Comparison of ENCODE assay signal across 8 mouse cellular contexts in genomic region chr13:55135382-55135781, GRCm38 (mm10). TPM values are rescaled to one million over a fixed set of nuclear protein-coding genes. Genes with fewer than 3 reads are reported as not detected.
DNase-seq lines count a peak whose midpoint lies in the region; ATAC-seq and TF ChIP-seq lines count a peak whose summit lies in the region.

No protein-coding gene starts in this region.

- H3K4me1 ChIP-seq in hindbrain, embryonic 14.5 days (replicated peaks; ENCODE audit: control insufficient read depth, insufficient read depth, low read length), result no peaks in the 10 kb centered on the region
- H3K4me1 ChIP-seq in hindbrain, embryonic 16.5 days (ENCODE audit: control insufficient read depth, insufficient read depth, low read depth, low read length), result no peaks in the 10 kb centered on the region
- peaks cover 31% of the 10 kb centered on the region for H3K4me1 ChIP-seq in E14TG2a.4 (replicated peaks; ENCODE audit: low read depth, low read length)
- no peaks in the 10 kb centered on the region for H3K4me1 ChIP-seq in bone marrow macrophage, adult 2 months (ENCODE audit: control insufficient read depth, insufficient read depth, low read length)
- peaks cover 11% of the 10 kb centered on the region for H3K4me1 ChIP-seq in liver, embryonic 13.5 days (replicated peaks)

- H3K36me3 ChIP-seq in hindbrain, embryonic 14.5 days (replicated peaks; ENCODE audit: control insufficient read depth, insufficient read depth), result peaks cover 33% of the 10 kb centered on the region
- peaks cover 12% of the 10 kb centered on the region for H3K36me3 ChIP-seq in hindbrain, embryonic 16.5 days (ENCODE audit: control insufficient read depth, insufficient read depth, low read length)
- peaks cover 42% of the 10 kb centered on the region for H3K36me3 ChIP-seq in E14TG2a.4 (ENCODE audit: insufficient read depth, low read length)
- peaks cover 33% of the 10 kb centered on the region for H3K36me3 ChIP-seq in liver, embryonic 13.5 days

- DNase-seq in hindbrain, embryonic 14.5 days (ENCODE audit: low spot score), result peak; percentile 31
- peak; percentile 3 for DNase-seq in liver, embryonic 13.5 days
- DNase-seq in urinary bladder, adult 18-20 months (ENCODE audit: low spot score in 2 of 2), result no peak
- DNase-seq in layer of hippocampus, postnatal 25 days (ENCODE audit: extremely low spot score in 1 of 2, low spot score in 1 of 2), result no peak
- DNase-seq in ovary, adult 18-20 months (ENCODE audit: low spot score), result no peak

- no peak overlapping the region for H3K9ac ChIP-seq in hindbrain, embryonic 14.5 days
- H3K9ac ChIP-seq in hindbrain, embryonic 16.5 days (ENCODE audit: low read depth, low read length), result no peak overlapping the region
- H3K9ac ChIP-seq in liver, embryonic 13.5 days, result no peak overlapping the region

- 5% methylated on average over 5 of the region's 5 CpGs for WGBS in hindbrain, embryonic 14.5 days
- 2% methylated on average over 5 of the region's 5 CpGs for WGBS in hindbrain, embryonic 16.5 days
- WGBS in liver, embryonic 13.5 days (ENCODE audit: insufficient replicate concordance), result 3% methylated on average over 5 of the region's 5 CpGs

- H3K9me3 ChIP-seq in hindbrain, embryonic 14.5 days (ENCODE audit: control insufficient read depth, low read length), result no peaks in the 10 kb centered on the region
- H3K9me3 ChIP-seq in hindbrain, embryonic 16.5 days (ENCODE audit: control insufficient read depth, low read length), result no peaks in the 10 kb centered on the region
- no peaks in the 10 kb centered on the region for H3K9me3 ChIP-seq in E14TG2a.4 (ENCODE audit: low read length)
- no peaks in the 10 kb centered on the region for H3K9me3 ChIP-seq in liver, embryonic 13.5 days (replicated peaks)

- no peak overlapping the region for H3K27ac ChIP-seq in hindbrain, embryonic 14.5 days
- H3K27ac ChIP-seq in hindbrain, embryonic 16.5 days (ENCODE audit: low read depth, low read length), result no peak overlapping the region
- no peak overlapping the region for H3K27ac ChIP-seq in bone marrow macrophage, adult 2 months (ENCODE audit: insufficient read depth, low read depth, low read length)
- no peak overlapping the region for H3K27ac ChIP-seq in liver, embryonic 13.5 days

- no peak overlapping the region for H3K4me3 ChIP-seq in hindbrain, embryonic 14.5 days (replicated peaks; ENCODE audit: low read length)
- no peak overlapping the region for H3K4me3 ChIP-seq in hindbrain, embryonic 16.5 days (ENCODE audit: low read length)
- H3K4me3 ChIP-seq in E14TG2a.4 (replicated peaks; ENCODE audit: low read length), result no peak overlapping the region
- H3K4me3 ChIP-seq in bone marrow macrophage, adult 2 months (ENCODE audit: insufficient read depth, low read length), result no peak overlapping the region
- H3K4me3 ChIP-seq in liver, embryonic 13.5 days (replicated peaks), result no peak overlapping the region

- no peak for ATAC-seq in hindbrain, embryonic 14.5 days (ENCODE audit: low FRiP score)
- no peak for ATAC-seq in hindbrain, embryonic 16.5 days
- ATAC-seq in liver, embryonic 13.5 days (ENCODE audit: low read depth), result peak; percentile 70

- no peaks in the 10 kb centered on the region for H3K27me3 ChIP-seq in hindbrain, embryonic 14.5 days (ENCODE audit: control insufficient read depth, insufficient read depth, low read length)
- no peaks in the 10 kb centered on the region for H3K27me3 ChIP-seq in hindbrain, embryonic 16.5 days (replicated peaks; ENCODE audit: control insufficient read depth, insufficient read depth, low read length)
- H3K27me3 ChIP-seq in E14TG2a.4 (ENCODE audit: insufficient read depth, low read length), result no peaks in the 10 kb centered on the region
- H3K27me3 ChIP-seq in liver, embryonic 13.5 days, result no peaks in the 10 kb centered on the region

- TF ChIP-seq CTCF in E14TG2a.4 (conservative IDR thresholded peaks at IDR 0.05; ENCODE audit: low read length), result peak; percentile 58
- TF ChIP-seq CTCF in bone marrow macrophage, adult 2 months (IDR thresholded peaks at IDR 0.05; ENCODE audit: low read depth, low read length), result peak; percentile 68

- TF ChIP-seq POLR2A in bone marrow macrophage, adult 2 months (IDR thresholded peaks at IDR 0.05; ENCODE audit: borderline replicate concordance, low read depth, low read length), result no peak

- H3K4me2 ChIP-seq in hindbrain, embryonic 14.5 days (replicated peaks), result no peak overlapping the region
- no peak overlapping the region for H3K4me2 ChIP-seq in hindbrain, embryonic 16.5 days (ENCODE audit: low read length)
- no peak overlapping the region for H3K4me2 ChIP-seq in liver, embryonic 13.5 days

RNA-seq across cellular contexts. Expression of gene Gm17617, which starts 2.0 kb away (rescaled TPM):
- not detected in 2 replicates for polyA plus RNA-seq in hindbrain, embryonic 14.5 days (2014; fragmentation: Nextera tagmentation; extraction: Ambion mirVana)
- polyA plus RNA-seq in hindbrain, embryonic 16.5 days (2015; fragmentation: Nextera tagmentation; extraction: Ambion mirVana), result not detected in 2 replicates
- polyA plus RNA-seq in bone marrow macrophage, adult 2 months (2012; ENCODE audit: insufficient read depth, insufficient read length, missing spikeins), result not detected in 2 replicates
- not detected in 2 replicates for polyA plus RNA-seq in liver, embryonic 13.5 days (2015; fragmentation: Nextera tagmentation; extraction: Ambion mirVana)
- total RNA-seq in layer of hippocampus, postnatal 25 days (2021), result not detected

RNA-seq across cellular contexts. Expression of gene Fgfr4, which starts 17.1 kb away (rescaled TPM):
- 0.92 and 1.7 TPM in 2 replicates for polyA plus RNA-seq in hindbrain, embryonic 14.5 days (2014; fragmentation: Nextera tagmentation; extraction: Ambion mirVana)
- 1.3 and 1.6 TPM in 2 replicates for polyA plus RNA-seq in hindbrain, embryonic 16.5 days (2015; fragmentation: Nextera tagmentation; extraction: Ambion mirVana)
- not detected in 2 replicates for polyA plus RNA-seq in bone marrow macrophage, adult 2 months (2012; ENCODE audit: insufficient read depth, insufficient read length, missing spikeins)
- 4.2 and 5.4 TPM in 2 replicates for polyA plus RNA-seq in liver, embryonic 13.5 days (2015; fragmentation: Nextera tagmentation; extraction: Ambion mirVana)
- under 1 TPM; 0.68 to 0.74 TPM for total RNA-seq in layer of hippocampus, postnatal 25 days (2021)

RNA-seq across cellular contexts. Expression of gene Zfp346, which starts 30.3 kb away (rescaled TPM):
- polyA plus RNA-seq in hindbrain, embryonic 14.5 days (2014; fragmentation: Nextera tagmentation; extraction: Ambion mirVana), result 30.9 and 33.4 TPM in 2 replicates
- 29.8 and 30.6 TPM in 2 replicates for polyA plus RNA-seq in hindbrain, embryonic 16.5 days (2015; fragmentation: Nextera tagmentation; extraction: Ambion mirVana)
- polyA plus RNA-seq in bone marrow macrophage, adult 2 months (2012; ENCODE audit: insufficient read depth, insufficient read length, missing spikeins), result 11.5 and 14.6 TPM in 2 replicates
- 7.5 and 9.2 TPM in 2 replicates for polyA plus RNA-seq in liver, embryonic 13.5 days (2015; fragmentation: Nextera tagmentation; extraction: Ambion mirVana)
- total RNA-seq in layer of hippocampus, postnatal 25 days (2021), result 10 to 100 TPM; 45.6 to 51.3 TPM

RNA-seq across cellular contexts. Expression of gene Uimc1, which starts 35.3 kb away (rescaled TPM):
- 20.8 and 21.5 TPM in 2 replicates for polyA plus RNA-seq in hindbrain, embryonic 14.5 days (2014; fragmentation: Nextera tagmentation; extraction: Ambion mirVana)
- 18.2 and 18.5 TPM in 2 replicates for polyA plus RNA-seq in hindbrain, embryonic 16.5 days (2015; fragmentation: Nextera tagmentation; extraction: Ambion mirVana)
- polyA plus RNA-seq in bone marrow macrophage, adult 2 months (2012; ENCODE audit: insufficient read depth, insufficient read length, missing spikeins), result 41.7 and 46.8 TPM in 2 replicates
- 16.2 and 18.6 TPM in 2 replicates for polyA plus RNA-seq in liver, embryonic 13.5 days (2015; fragmentation: Nextera tagmentation; extraction: Ambion mirVana)
- total RNA-seq in layer of hippocampus, postnatal 25 days (2021), result 10 to 100 TPM; 17.8 to 22.1 TPM

Comparison
In these comparisons a context has a peak if more than half of its experiments do, and no peak if none do; other contexts are left out.
1. DNase-seq: peak in hindbrain, embryonic 14.5 days (single experiment) and liver, embryonic 13.5 days (single experiment); none in urinary bladder, adult 18-20 months (0 of 2), layer of hippocampus, postnatal 25 days (0 of 2) and ovary, adult 18-20 months (single experiment).